Mouse (Mus musculus): ENCODE data around the gene Cd44. TPM values are rescaled to one million over a fixed set of nuclear protein-coding genes. Genes with fewer than 3 reads are reported as not detected.

Gene Cd44
- polyA plus RNA-seq, 1 experiment from 2014 or later, result 35.7 TPM

- Histone ChIP-seq H3K36me3 (ENCODE audit: control insufficient read depth, insufficient read depth, low read length) (no peaks in the 10 kb centered on the region), H3K4me2 (ENCODE audit: low read depth, low read length) (no peak overlapping the region), H3K27me3 (ENCODE audit: control insufficient read depth, insufficient read depth, low read depth, low read length) (no peaks in the 10 kb centered on the region), H3K9ac (ENCODE audit: low read length) (no peak overlapping the region; the same call in 1 of the 2 replicates), H3K27ac (ENCODE audit: low read length) (peak overlapping the region; percentile 65), H3K9me3 (ENCODE audit: control insufficient read depth, low read length) (no peaks in the 10 kb centered on the region), H3K4me3 (ENCODE audit: low read length) (no peak overlapping the region), H3K4me1 (replicated peaks; ENCODE audit: control insufficient read depth, insufficient read depth, low read length) (peaks cover 14% of the 10 kb centered on the region)
- no peak for ATAC-seq (ENCODE audit: low read depth)
- WGBS, result 33% methylated on average over 6 of the region's 6 CpGs
Measured at GRCm38 (mm10) chr2:102867396-102868088, 33.9 kb downstream of the Cd44 start.

- no peaks in the 10 kb centered on the region for H3K36me3 ChIP-seq (ENCODE audit: control insufficient read depth, insufficient read depth, low read length)
- H3K27ac ChIP-seq (ENCODE audit: low read length), result peak overlapping the region; percentile 65
- no peak overlapping the region for H3K9ac ChIP-seq (ENCODE audit: low read length)
- no peaks in the 10 kb centered on the region for H3K27me3 ChIP-seq (ENCODE audit: control insufficient read depth, insufficient read depth, low read depth, low read length)
- peak; percentile 71; the same call in 1 of the 2 replicates for ATAC-seq (ENCODE audit: low read depth)
- no peak overlapping the region for H3K4me2 ChIP-seq (ENCODE audit: low read depth, low read length)
- 3% methylated on average over 1 of the region's 1 CpGs for WGBS
- H3K4me3 ChIP-seq (ENCODE audit: low read length), result no peak overlapping the region
- no peaks in the 10 kb centered on the region for H3K9me3 ChIP-seq (ENCODE audit: control insufficient read depth, low read length)
- peaks cover 14% of the 10 kb centered on the region for H3K4me1 ChIP-seq (replicated peaks; ENCODE audit: control insufficient read depth, insufficient read depth, low read length)
Measured at GRCm38 (mm10) chr2:102866594-102866993, 34.9 kb downstream of the Cd44 start.

GRCm38 (mm10) chr2:102865354-102865752, 36.1 kb downstream of the Cd44 start:
- Histone ChIP-seq H3K36me3 (ENCODE audit: control insufficient read depth, insufficient read depth, low read length) (peaks cover 6% of the 10 kb centered on the region), H3K9ac (ENCODE audit: low read length) (no peak overlapping the region), H3K4me3 (ENCODE audit: low read length) (no peak overlapping the region), H3K27me3 (ENCODE audit: control insufficient read depth, insufficient read depth, low read depth, low read length) (no peaks in the 10 kb centered on the region), H3K4me2 (ENCODE audit: low read depth, low read length) (no peak overlapping the region), H3K4me1 (replicated peaks; ENCODE audit: control insufficient read depth, insufficient read depth, low read length) (peaks cover 14% of the 10 kb centered on the region), H3K27ac (ENCODE audit: low read length) (no peak overlapping the region), H3K9me3 (ENCODE audit: control insufficient read depth, low read length) (no peaks in the 10 kb centered on the region)
- 94% methylated on average over 8 of the region's 8 CpGs for WGBS
- ATAC-seq (ENCODE audit: low read depth), result no peak

GRCm38 (mm10) chr2:102864695-102865353, 36.6 kb downstream of the Cd44 start:
- Histone ChIP-seq H3K4me2 (ENCODE audit: low read depth, low read length) (no peak overlapping the region), H3K4me3 (ENCODE audit: low read length) (no peak overlapping the region), H3K27ac (ENCODE audit: low read length) (no peak overlapping the region), H3K36me3 (ENCODE audit: control insufficient read depth, insufficient read depth, low read length) (peaks cover 6% of the 10 kb centered on the region), H3K27me3 (ENCODE audit: control insufficient read depth, insufficient read depth, low read depth, low read length) (no peaks in the 10 kb centered on the region), H3K9ac (ENCODE audit: low read length) (no peak overlapping the region), H3K9me3 (ENCODE audit: control insufficient read depth, low read length) (no peaks in the 10 kb centered on the region), H3K4me1 (replicated peaks; ENCODE audit: control insufficient read depth, insufficient read depth, low read length) (peaks cover 14% of the 10 kb centered on the region)
- no peak for ATAC-seq (ENCODE audit: low read depth)
- WGBS, result 63% methylated on average over 6 of the region's 6 CpGs

GRCm38 (mm10) chr2:102864036-102864435, 37.4 kb downstream of the Cd44 start:
- Histone ChIP-seq H3K9me3 (ENCODE audit: control insufficient read depth, low read length) (no peaks in the 10 kb centered on the region), H3K4me2 (ENCODE audit: low read depth, low read length) (no peak overlapping the region), H3K9ac (ENCODE audit: low read length) (no peak overlapping the region), H3K36me3 (ENCODE audit: control insufficient read depth, insufficient read depth, low read length) (peaks cover 6% of the 10 kb centered on the region), H3K4me3 (ENCODE audit: low read length) (no peak overlapping the region), H3K27ac (ENCODE audit: low read length) (no peak overlapping the region), H3K27me3 (ENCODE audit: control insufficient read depth, insufficient read depth, low read depth, low read length) (no peaks in the 10 kb centered on the region), H3K4me1 (replicated peaks; ENCODE audit: control insufficient read depth, insufficient read depth, low read length) (peaks cover 14% of the 10 kb centered on the region)
- no peak for ATAC-seq (ENCODE audit: low read depth)
- 92% methylated on average over 4 of the region's 4 CpGs for WGBS

GRCm38 (mm10) chr2:102863583-102863982, 37.9 kb downstream of the Cd44 start:
- Histone ChIP-seq H3K4me2 (ENCODE audit: low read depth, low read length) (no peak overlapping the region), H3K27ac (ENCODE audit: low read length) (no peak overlapping the region), H3K4me3 (ENCODE audit: low read length) (no peak overlapping the region), H3K9ac (ENCODE audit: low read length) (no peak overlapping the region), H3K4me1 (replicated peaks; ENCODE audit: control insufficient read depth, insufficient read depth, low read length) (peaks cover 14% of the 10 kb centered on the region), H3K36me3 (ENCODE audit: control insufficient read depth, insufficient read depth, low read length) (peaks cover 6% of the 10 kb centered on the region), H3K27me3 (ENCODE audit: control insufficient read depth, insufficient read depth, low read depth, low read length) (no peaks in the 10 kb centered on the region), H3K9me3 (ENCODE audit: control insufficient read depth, low read length) (no peaks in the 10 kb centered on the region)
- WGBS, result 90% methylated on average over 2 of the region's 2 CpGs
- no peak for ATAC-seq (ENCODE audit: low read depth)

- 83% methylated on average over 7 of the region's 7 CpGs for WGBS
- peaks cover 6% of the 10 kb centered on the region for H3K36me3 ChIP-seq (ENCODE audit: control insufficient read depth, insufficient read depth, low read length)
- no peak overlapping the region for H3K9ac ChIP-seq (ENCODE audit: low read length)
- no peak overlapping the region for H3K27ac ChIP-seq (ENCODE audit: low read length)
- peaks cover 13% of the 10 kb centered on the region for H3K4me1 ChIP-seq (replicated peaks; ENCODE audit: control insufficient read depth, insufficient read depth, low read length)
- no peak for ATAC-seq (ENCODE audit: low read depth)
- no peak overlapping the region for H3K4me3 ChIP-seq (ENCODE audit: low read length)
- H3K9me3 ChIP-seq (ENCODE audit: control insufficient read depth, low read length), result no peaks in the 10 kb centered on the region
- H3K27me3 ChIP-seq (ENCODE audit: control insufficient read depth, insufficient read depth, low read depth, low read length), result no peaks in the 10 kb centered on the region
- no peak overlapping the region for H3K4me2 ChIP-seq (ENCODE audit: low read depth, low read length)
Measured at GRCm38 (mm10) chr2:102862706-102863105, 38.8 kb downstream of the Cd44 start.

- WGBS, result 92% methylated on average over 6 of the region's 6 CpGs
- H3K4me3 ChIP-seq (ENCODE audit: low read length), result no peak overlapping the region
- no peak overlapping the region for H3K4me2 ChIP-seq (ENCODE audit: low read depth, low read length)
- no peaks in the 10 kb centered on the region for H3K27me3 ChIP-seq (ENCODE audit: control insufficient read depth, insufficient read depth, low read depth, low read length)
- H3K9me3 ChIP-seq (ENCODE audit: control insufficient read depth, low read length), result no peaks in the 10 kb centered on the region
- H3K36me3 ChIP-seq (ENCODE audit: control insufficient read depth, insufficient read depth, low read length), result peaks cover 6% of the 10 kb centered on the region
- H3K27ac ChIP-seq (ENCODE audit: low read length), result no peak overlapping the region
- no peak overlapping the region for H3K9ac ChIP-seq (ENCODE audit: low read length)
- no peaks in the 10 kb centered on the region for H3K4me1 ChIP-seq (replicated peaks; ENCODE audit: control insufficient read depth, insufficient read depth, low read length)
- ATAC-seq (ENCODE audit: low read depth), result no peak
Measured at GRCm38 (mm10) chr2:102858271-102858670, 43.2 kb downstream of the Cd44 start.

GRCm38 (mm10) chr2:102853297-102853696, 48.2 kb downstream of the Cd44 start:
- Histone ChIP-seq H3K4me3 (ENCODE audit: low read length) (no peak overlapping the region), H3K4me2 (ENCODE audit: low read depth, low read length) (no peak overlapping the region), H3K9me3 (ENCODE audit: control insufficient read depth, low read length) (no peaks in the 10 kb centered on the region), H3K4me1 (replicated peaks; ENCODE audit: control insufficient read depth, insufficient read depth, low read length) (no peaks in the 10 kb centered on the region), H3K9ac (ENCODE audit: low read length) (no peak overlapping the region), H3K27ac (ENCODE audit: low read length) (no peak overlapping the region), H3K36me3 (ENCODE audit: control insufficient read depth, insufficient read depth, low read length) (peaks cover 6% of the 10 kb centered on the region; the same call in 1 of the 2 replicates), H3K27me3 (ENCODE audit: control insufficient read depth, insufficient read depth, low read depth, low read length) (no peaks in the 10 kb centered on the region)
- no peak for ATAC-seq (ENCODE audit: low read depth)
- WGBS, result 87% methylated on average over 3 of the region's 3 CpGs
